In genomic region chr2:119034656-119035396, GRCm38 (mm10) we compare ENCODE assay signal across 8 mouse cellular contexts. TPM values are rescaled to one million over a fixed set of nuclear protein-coding genes. Genes with fewer than 3 reads are reported as not detected.
DNase-seq lines count a peak whose midpoint lies in the region; ATAC-seq and TF ChIP-seq lines count a peak whose summit lies in the region.

TSS of gene Rpusd2 (plus strand) at chr2:119034790.

- WGBS in forebrain, embryonic 10.5 days: under 1% methylated on average over 49 of the region's 49 CpGs
- under 1% methylated on average over 47 of the region's 49 CpGs for WGBS in heart, embryonic 15.5 days
- WGBS in liver, embryonic 14.5 days (ENCODE audit: insufficient replicate concordance): under 1% methylated on average over 49 of the region's 49 CpGs
- WGBS in neural tube, embryonic 11.5 days: under 1% methylated on average over 49 of the region's 49 CpGs
- WGBS in stomach, postnatal 0 days: under 1% methylated on average over 48 of the region's 49 CpGs

- peak; percentile 79 to 89 for DNase-seq in CD8-positive naive resting alpha-beta T cell, adult 2 months (ENCODE audit: low read depth in 2 of 2, low spot score in 2 of 2)
- peak; percentile 96 for DNase-seq in c-Kit-positive CD71-negative TER-119-negative erythroid progenitor cells, embryonic 14.5 days (ENCODE audit: low read depth)
- peak; percentile 98 for DNase-seq in forebrain, embryonic 10.5 days (ENCODE audit: extremely low spot score, low spot score)
- peak; percentile 96 to 97 for DNase-seq in kidney, postnatal 25 days
- DNase-seq in liver, embryonic 14.5 days (ENCODE audit: low read depth in 3 of 3, low spot score in 3 of 3): peak; percentile 96 to 98 (median 96)
- peak; percentile 93 for DNase-seq in neural tube, embryonic 11.5 days (ENCODE audit: low spot score)
- DNase-seq in stomach, postnatal 0 days (ENCODE audit: low spot score): peak; percentile 96

- peak within 1 kb of the TSS; percentile 89 for H3K4me3 ChIP-seq in forebrain, embryonic 10.5 days
- H3K4me3 ChIP-seq in heart, embryonic 15.5 days: peak within 1 kb of the TSS; percentile 75
- H3K4me3 ChIP-seq in liver, embryonic 14.5 days (ENCODE audit: insufficient read depth in 1 of 2, low read depth in 2 of 2, low read length in 2 of 2): peak within 1 kb of the TSS; percentile 70 to 91
- H3K4me3 ChIP-seq in neural tube, embryonic 11.5 days (ENCODE audit: low read depth, low read length): peak within 1 kb of the TSS; percentile 74
- peak within 1 kb of the TSS; percentile 86 for H3K4me3 ChIP-seq in stomach, postnatal 0 days (ENCODE audit: low read depth, low read length)

- peak; percentile 65 for TF ChIP-seq CTCF in liver, embryonic 14.5 days (IDR thresholded peaks at IDR 0.05; ENCODE audit: low read depth)
- TF ChIP-seq CTCF in stomach, postnatal 0 days (IDR thresholded peaks at IDR 0.05; ENCODE audit: low read depth): peak; percentile 59

- peak; percentile 96 for ATAC-seq in heart, embryonic 15.5 days (replicated peaks; ENCODE audit: insufficient number of reproducible peaks, insufficient read depth, low FRiP score, low read depth)
- peak; percentile 94 for ATAC-seq in liver, embryonic 14.5 days (ENCODE audit: insufficient read depth)
- peak; percentile 96 for ATAC-seq in neural tube, embryonic 11.5 days (ENCODE audit: insufficient read depth, low FRiP score, low TSS enrichment)
- ATAC-seq in stomach, postnatal 0 days (ENCODE audit: low FRiP score, low TSS enrichment): peak; percentile 97

- peak within 1 kb of the TSS; percentile 78 for H3K9ac ChIP-seq in heart, embryonic 15.5 days
- H3K9ac ChIP-seq in liver, embryonic 14.5 days (replicated peaks): peak within 1 kb of the TSS; percentile 85
- peak within 1 kb of the TSS; percentile 85 for H3K9ac ChIP-seq in neural tube, embryonic 11.5 days (ENCODE audit: low read length)
- H3K9ac ChIP-seq in stomach, postnatal 0 days (ENCODE audit: low read length): peak within 1 kb of the TSS; percentile 85

- H3K27me3 ChIP-seq in forebrain, embryonic 10.5 days (ENCODE audit: poor library complexity, severe bottlenecking): no peaks in the 10 kb centered on the region
- peaks cover 5% of the 10 kb centered on the region; the same call in 1 of the 2 replicates for H3K27me3 ChIP-seq in heart, embryonic 15.5 days
- no peaks in the 10 kb centered on the region for H3K27me3 ChIP-seq in liver, embryonic 14.5 days (ENCODE audit: control insufficient read depth, insufficient read depth, low read length)
- no peaks in the 10 kb centered on the region for H3K27me3 ChIP-seq in neural tube, embryonic 11.5 days (ENCODE audit: control insufficient read depth, insufficient read depth, low read length)
- no peaks in the 10 kb centered on the region for H3K27me3 ChIP-seq in stomach, postnatal 0 days (ENCODE audit: control insufficient read depth, insufficient read depth, low read length)

- no peak for TF ChIP-seq EP300 in liver, embryonic 14.5 days (IDR thresholded peaks at IDR 0.05; ENCODE audit: low read depth)
- no peak for TF ChIP-seq EP300 in stomach, postnatal 0 days (optimal IDR thresholded peaks at IDR 0.05)

- peaks cover 33% of the 10 kb centered on the region for H3K36me3 ChIP-seq in forebrain, embryonic 10.5 days (replicated peaks)
- H3K36me3 ChIP-seq in heart, embryonic 15.5 days: peaks cover 21% of the 10 kb centered on the region
- peaks cover 19% of the 10 kb centered on the region for H3K36me3 ChIP-seq in liver, embryonic 14.5 days (replicated peaks; ENCODE audit: control insufficient read depth, insufficient read depth, low read depth)
- peaks cover 8% of the 10 kb centered on the region for H3K36me3 ChIP-seq in neural tube, embryonic 11.5 days (ENCODE audit: control insufficient read depth, insufficient read depth, low read length)
- peaks cover 8% of the 10 kb centered on the region for H3K36me3 ChIP-seq in stomach, postnatal 0 days (ENCODE audit: control insufficient read depth, insufficient read depth, low read length)

- H3K4me1 ChIP-seq in forebrain, embryonic 10.5 days: peaks cover 16% of the 10 kb centered on the region
- peaks cover 10% of the 10 kb centered on the region for H3K4me1 ChIP-seq in heart, embryonic 15.5 days (replicated peaks)
- H3K4me1 ChIP-seq in liver, embryonic 14.5 days (replicated peaks; ENCODE audit: control insufficient read depth in 2 of 2, insufficient read depth in 2 of 2, low read length in 1 of 2): peaks cover 4 to 6% of the 10 kb centered on the region in 2 experiments; a peak in 3 of 4 replicates
- H3K4me1 ChIP-seq in neural tube, embryonic 11.5 days (ENCODE audit: control insufficient read depth, insufficient read depth, low read length): peaks cover 5% of the 10 kb centered on the region; the same call in 1 of the 2 replicates
- no peaks in the 10 kb centered on the region; the same call in 1 of the 2 replicates for H3K4me1 ChIP-seq in stomach, postnatal 0 days (replicated peaks; ENCODE audit: control insufficient read depth, insufficient read depth)

- H3K27ac ChIP-seq in forebrain, embryonic 10.5 days: peak within 1 kb of the TSS; percentile 94
- H3K27ac ChIP-seq in heart, embryonic 15.5 days: peak within 1 kb of the TSS; percentile 89
- peak within 1 kb of the TSS; percentile 67 for H3K27ac ChIP-seq in liver, embryonic 14.5 days
- H3K27ac ChIP-seq in neural tube, embryonic 11.5 days (ENCODE audit: low read depth, low read length): peak within 1 kb of the TSS; percentile 85
- peak within 1 kb of the TSS; percentile 81 for H3K27ac ChIP-seq in stomach, postnatal 0 days (replicated peaks)

- no peaks in the 10 kb centered on the region for H3K9me3 ChIP-seq in forebrain, embryonic 10.5 days
- no peaks in the 10 kb centered on the region for H3K9me3 ChIP-seq in heart, embryonic 15.5 days (replicated peaks)
- H3K9me3 ChIP-seq in liver, embryonic 14.5 days (ENCODE audit: control insufficient read depth, low read length): no peaks in the 10 kb centered on the region
- H3K9me3 ChIP-seq in neural tube, embryonic 11.5 days (ENCODE audit: control insufficient read depth, low read length): no peaks in the 10 kb centered on the region
- no peaks in the 10 kb centered on the region for H3K9me3 ChIP-seq in stomach, postnatal 0 days (ENCODE audit: control insufficient read depth, low read length)

- H3K4me2 ChIP-seq in heart, embryonic 15.5 days: peak within 1 kb of the TSS; percentile 78
- peak within 1 kb of the TSS; percentile 78 for H3K4me2 ChIP-seq in liver, embryonic 14.5 days (ENCODE audit: low read depth)
- peak within 1 kb of the TSS; percentile 50 for H3K4me2 ChIP-seq in neural tube, embryonic 11.5 days (ENCODE audit: low read depth)
- peak within 1 kb of the TSS; percentile 83 for H3K4me2 ChIP-seq in stomach, postnatal 0 days (replicated peaks; ENCODE audit: low read depth)

RNA-seq across cellular contexts. Expression of gene Rpusd2, which starts in this region (rescaled TPM):
- 9.2 and 9.4 TPM in 2 replicates for polyA plus RNA-seq in forebrain, embryonic 10.5 days (2016; fragmentation: Nextera tagmentation; extraction: Ambion mirVana)
- 2.9 and 3.8 TPM in 2 replicates for polyA plus RNA-seq in heart, embryonic 15.5 days (2015; fragmentation: Nextera tagmentation; extraction: Ambion mirVana)
- polyA plus RNA-seq in liver, embryonic 14.5 days (2012; rRNA removed): 3.6 and 4.0 TPM in 2 replicates
- 2.3 and 3.0 TPM in 2 replicates for polyA plus RNA-seq in liver, embryonic 14.5 days (2014; fragmentation: Nextera tagmentation; extraction: Ambion mirVana)
- 5.7 and 7.0 TPM in 2 replicates for polyA plus RNA-seq in neural tube, embryonic 11.5 days (2014; fragmentation: Nextera tagmentation; extraction: Ambion mirVana)
- polyA plus RNA-seq in stomach, postnatal 0 days (2015; fragmentation: Nextera tagmentation; extraction: Ambion mirVana): 1.8 and 2.0 TPM in 2 replicates

Comparison
In these comparisons a context has a peak if more than half of its experiments do, and no peak if none do; other contexts are left out.
1. Peak in every context shown above with its lines: DNase-seq, ATAC-seq, H3K4me3 ChIP-seq and H3K27ac ChIP-seq.